9 mouse cellular contexts compared by ENCODE assay signal in the genomic region with DNA sequence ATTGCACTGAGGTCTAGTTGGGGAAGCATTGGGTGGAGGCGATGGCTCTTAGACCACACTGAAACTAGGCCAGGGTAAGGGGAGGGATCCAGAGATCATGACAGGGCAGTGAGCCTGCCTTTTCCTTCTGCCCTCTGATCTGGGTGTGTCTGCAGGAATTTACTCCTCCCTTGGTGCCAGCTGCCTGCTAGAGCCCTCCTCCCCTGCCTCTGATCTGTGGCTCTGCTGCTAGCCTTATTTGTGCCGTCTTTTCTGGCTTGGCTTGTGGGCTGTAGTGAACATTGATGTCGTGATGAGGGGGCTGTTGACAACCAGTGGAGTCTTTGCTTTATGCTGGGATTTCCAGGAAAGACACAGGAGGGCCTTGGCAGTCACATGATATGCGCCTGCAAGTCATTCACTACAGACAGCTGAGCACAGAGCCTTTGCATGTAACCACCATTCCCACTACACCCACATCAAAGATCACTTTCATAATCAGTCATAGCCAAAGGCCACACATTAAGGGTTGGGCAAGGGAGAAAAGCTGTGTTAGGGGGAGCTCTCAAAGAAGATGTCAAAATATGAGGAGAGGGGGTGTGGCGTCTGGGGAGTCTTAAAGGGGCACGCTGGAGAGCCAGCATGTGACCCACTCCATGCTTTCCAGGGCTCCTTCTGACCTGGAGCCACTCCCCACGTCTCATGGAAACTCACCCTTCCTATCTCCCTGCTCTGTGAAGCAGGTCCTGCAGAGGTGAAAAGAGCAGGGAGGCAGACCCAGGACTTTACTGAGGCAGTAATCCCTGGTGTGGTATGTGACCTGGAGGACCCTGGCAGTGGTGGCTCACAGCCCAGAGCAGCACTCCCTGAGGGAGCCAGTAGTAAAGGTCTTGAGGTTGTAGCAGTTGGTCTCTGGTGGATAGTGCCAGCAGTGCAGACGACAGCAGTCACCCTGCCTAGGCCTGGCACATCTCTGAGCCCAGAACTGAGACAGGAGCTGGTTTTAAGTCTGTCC. TPM values are rescaled to one million over a fixed set of nuclear protein-coding genes. Genes with fewer than 3 reads are reported as not detected.
DNase-seq lines count a peak whose midpoint lies in the region; ATAC-seq lines count a peak whose summit lies in the region.
"Had no signal": no experiment of that assay in that cellular context is flagged by ENCODE, and none has a peak within 500 bp of the region (broad histone marks: within the 10 kb centered on the region; RNA-seq: fewer than 3 reads in every experiment).

No protein-coding gene starts in this region.

- H3K27me3 ChIP-seq in embryonic facial prominence, embryonic 13.5 days = no peaks in the 10 kb centered on the region
- H3K27me3 ChIP-seq in heart, embryonic 13.5 days (replicated peaks) = no peaks in the 10 kb centered on the region; the same call in 1 of the 2 replicates

- peak overlapping the region; percentile 54 for H3K4me3 ChIP-seq in embryonic facial prominence, embryonic 13.5 days
- H3K4me3 ChIP-seq in heart, embryonic 13.5 days = no peak overlapping the region

- peak overlapping the region; percentile 80 for H3K9ac ChIP-seq in embryonic facial prominence, embryonic 13.5 days
- H3K9ac ChIP-seq in heart, embryonic 13.5 days = peak overlapping the region; percentile 83

- no peaks in the 10 kb centered on the region for H3K36me3 ChIP-seq in embryonic facial prominence, embryonic 13.5 days
- no peaks in the 10 kb centered on the region for H3K36me3 ChIP-seq in heart, embryonic 13.5 days

- peak overlapping the region; percentile 94 for H3K27ac ChIP-seq in embryonic facial prominence, embryonic 13.5 days
- peak overlapping the region; percentile 92 for H3K27ac ChIP-seq in heart, embryonic 13.5 days (replicated peaks)
- H3K27ac ChIP-seq: macrophage had no signal

- DNase-seq in adrenal gland, postnatal 14 days = peak; percentile 60
- no peak for DNase-seq in adrenal gland, adult 18-20 months (ENCODE audit: low spot score in 2 of 2)
- DNase-seq in kidney, adult 9 months = peak; percentile 52
- DNase-seq in lung, postnatal 25 days (ENCODE audit: low spot score) = peak; percentile 79
- DNase-seq in yolk sac, embryonic 10.5 days (ENCODE audit: low spot score) = peak; percentile 42
- no peak for DNase-seq in cerebellum, adult 9-11 months

- H3K4me2 ChIP-seq in embryonic facial prominence, embryonic 13.5 days = peak overlapping the region; percentile 70
- H3K4me2 ChIP-seq in heart, embryonic 13.5 days = peak overlapping the region; percentile 75

- H3K4me1 ChIP-seq in embryonic facial prominence, embryonic 13.5 days = peaks cover 81% of the 10 kb centered on the region
- H3K4me1 ChIP-seq in heart, embryonic 13.5 days = peaks cover 49% of the 10 kb centered on the region

- no peaks in the 10 kb centered on the region for H3K9me3 ChIP-seq in embryonic facial prominence, embryonic 13.5 days
- H3K9me3 ChIP-seq in heart, embryonic 13.5 days = no peaks in the 10 kb centered on the region

- WGBS in embryonic facial prominence, embryonic 13.5 days = 12% methylated on average over 8 of the region's 8 CpGs
- 25% methylated on average over 8 of the region's 8 CpGs for WGBS in heart, embryonic 13.5 days

- ATAC-seq in embryonic facial prominence, embryonic 13.5 days (ENCODE audit: insufficient number of reproducible peaks, insufficient read depth, low FRiP score, low TSS enrichment, low read depth) = peak; percentile 53
- ATAC-seq in heart, embryonic 13.5 days (ENCODE audit: extremely low read depth, insufficient number of reproducible peaks, low FRiP score, low TSS enrichment) = peak; percentile 12; the same call in 1 of the 2 replicates

RNA-seq across cellular contexts. Expression of gene 5330417H12Rik, which starts 39.4 kb away (rescaled TPM):
- total RNA-seq in adrenal gland, postnatal 14 days (2021) = not detected in 2 replicates
- total RNA-seq in adrenal gland, adult 18-20 months (2021) = not detected
- polyA plus RNA-seq in embryonic facial prominence, embryonic 13.5 days (2015; fragmentation: Nextera tagmentation; extraction: Ambion mirVana) = not detected in 2 replicates
- polyA plus RNA-seq in heart, embryonic 13.5 days (2015; fragmentation: Nextera tagmentation; extraction: Ambion mirVana) = not detected in 2 replicates
- polyA plus RNA-seq: macrophage had no signal

Comparison
In these comparisons a context has a peak if more than half of its experiments do, and no peak if none do; other contexts are left out.
1. DNase-seq: peak in adrenal gland, postnatal 14 days (single experiment), kidney, adult 9 months (single experiment), lung, postnatal 25 days (single experiment) and yolk sac, embryonic 10.5 days (single experiment); none in adrenal gland, adult 18-20 months (0 of 2) and cerebellum, adult 9-11 months (single experiment).